Mouse (Mus musculus): ENCODE data around the gene Zmynd8.
A peak's percentile ranks its signal among the peaks of the same experiment; 100 is the strongest.

Gene Zmynd8

DNA sequence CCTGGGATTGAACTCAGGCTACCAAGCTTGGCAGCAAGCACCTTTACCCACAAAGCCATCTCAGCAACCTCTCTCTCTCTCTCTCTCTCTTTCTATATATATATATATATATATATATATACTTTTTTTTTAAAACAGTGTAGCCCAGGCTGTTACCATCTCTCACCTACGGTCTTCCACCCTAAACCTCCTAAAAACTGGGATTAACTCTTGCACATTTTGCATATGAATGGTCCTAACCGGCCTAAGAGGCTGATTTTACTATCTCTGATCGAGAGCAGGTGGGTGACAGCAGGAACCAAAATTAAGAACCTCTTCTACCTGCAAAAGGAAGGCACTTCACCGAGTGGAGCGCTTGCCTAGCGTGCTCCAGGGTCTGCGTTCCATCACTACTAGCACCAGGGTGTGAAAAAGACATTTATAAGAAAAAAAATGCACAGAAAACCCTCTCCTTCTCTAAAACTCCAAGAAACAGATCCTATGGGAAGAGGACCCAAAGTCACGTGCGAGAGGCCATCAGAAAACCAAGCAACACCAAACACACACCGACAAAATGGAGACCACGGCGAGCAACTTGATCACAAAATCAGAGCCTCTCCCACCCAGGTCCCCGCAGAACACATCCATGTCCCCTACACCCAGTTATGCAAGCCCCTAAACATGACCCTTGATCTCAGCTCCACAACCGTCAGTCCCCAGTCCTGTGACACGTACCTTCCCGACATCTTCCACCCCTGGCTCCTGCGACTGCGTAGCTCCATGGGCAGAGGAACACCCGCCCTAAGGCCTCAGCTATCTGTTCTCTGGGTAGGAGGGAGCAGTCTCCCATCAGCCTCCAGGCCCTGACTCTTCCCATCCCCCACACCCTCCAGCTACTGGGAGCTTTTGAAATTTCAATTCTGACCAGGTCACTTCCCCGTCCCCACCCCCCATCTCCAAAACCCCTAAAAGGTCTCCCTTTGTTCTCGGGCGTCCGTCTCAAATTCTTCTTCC, at the start of gene Zmynd8:
TSS of gene Zmynd8 (minus strand) at position 815 of the 993 bp plus-strand sequence.
- no peak for DNase-seq

DNA sequence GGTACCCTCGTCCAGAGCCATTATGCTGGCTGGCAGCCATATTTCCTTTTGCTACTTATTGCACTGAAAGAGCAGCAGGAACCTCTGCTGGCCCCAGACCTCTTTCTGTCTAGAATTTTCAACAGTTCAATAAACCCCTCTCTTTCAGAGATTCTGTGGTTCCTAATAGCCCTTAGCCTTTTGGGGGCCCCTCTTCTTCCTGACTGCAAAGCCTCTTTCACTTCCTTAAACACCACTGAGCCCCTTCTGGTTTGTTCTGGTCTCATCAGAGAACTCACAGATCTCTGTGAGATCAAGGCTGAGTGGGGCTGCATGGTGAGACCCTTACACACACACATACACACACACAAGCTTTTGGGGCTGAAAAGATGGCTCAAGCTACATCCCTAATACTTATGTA, 49.2 kb upstream of the Zmynd8 start:
- no peak for DNase-seq

GRCm38 (mm10) chr2:165946046-165946564, 47.3 kb upstream of the Zmynd8 start:
- no peak for DNase-seq

- no peak for DNase-seq
These were observed 45.9 kb upstream of the Zmynd8 start for GRCm38 (mm10) chr2:165944576-165945351.

DNA sequence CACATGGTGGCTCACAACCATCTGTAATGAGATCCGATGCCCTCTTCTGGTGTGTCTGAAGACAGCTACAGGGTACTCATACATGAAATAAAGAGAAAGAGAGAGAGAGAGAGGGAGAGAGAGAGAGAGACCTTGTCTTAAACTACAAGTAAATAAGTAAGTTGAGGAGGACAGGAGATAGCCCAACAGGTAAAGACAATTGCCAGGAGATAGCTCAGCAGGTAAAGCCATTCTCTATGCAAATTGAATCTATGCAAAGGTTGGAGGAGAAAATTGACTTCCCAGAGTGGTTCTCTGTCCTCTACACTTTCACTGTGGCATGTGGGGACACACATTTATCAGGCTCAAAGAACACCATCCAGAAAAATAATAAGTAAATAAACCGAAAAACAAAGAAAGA, 44.3 kb upstream of the Zmynd8 start:
- DNase-seq, result no peak

GRCm38 (mm10) chr2:165936106-165936505, 37.3 kb upstream of the Zmynd8 start:
- peak; percentile 80 for DNase-seq

DNA sequence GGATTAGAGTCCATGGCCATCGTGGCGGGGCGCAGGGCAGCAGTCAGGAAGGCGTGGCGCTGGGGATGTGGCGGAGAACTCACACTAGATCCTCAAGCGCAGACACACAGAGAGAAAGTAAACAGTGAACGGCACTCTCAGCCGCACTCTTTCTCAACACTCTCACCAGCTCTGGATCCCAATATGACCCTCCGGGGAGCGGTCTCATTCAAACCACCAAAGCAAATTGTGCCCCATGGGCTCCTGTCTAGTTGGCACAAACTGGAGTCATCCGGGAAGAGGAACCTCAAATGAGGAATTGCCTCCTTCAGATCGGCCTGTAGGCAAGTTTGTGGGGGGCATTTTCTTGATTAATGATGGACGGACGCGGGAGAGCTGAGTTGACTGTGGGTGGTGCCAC, 28.9 kb upstream of the Zmynd8 start:
- DNase-seq, result no peak

GRCm38 (mm10) chr2:165926191-165926590, 27.4 kb upstream of the Zmynd8 start:
- no peak for DNase-seq

DNA sequence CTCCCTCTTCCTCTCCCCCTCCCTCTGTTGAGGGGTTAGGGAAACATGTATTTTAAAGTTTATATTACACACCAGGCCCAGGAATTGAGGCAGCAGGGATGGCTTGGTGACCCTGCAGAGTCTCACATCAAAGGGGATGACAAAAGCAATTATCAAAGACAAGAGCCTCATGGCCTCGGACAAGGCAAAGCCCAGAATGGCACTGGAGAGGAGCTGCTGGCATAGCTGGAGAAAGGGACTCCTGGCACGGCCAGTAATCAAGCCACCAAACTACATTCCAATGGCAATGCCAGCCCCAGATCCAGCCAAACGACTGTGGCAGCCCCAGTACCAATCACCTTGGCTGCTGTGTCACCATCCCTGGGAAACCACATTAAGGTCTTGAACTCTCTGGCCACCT, 26.3 kb upstream of the Zmynd8 start:
- DNase-seq, result no peak

GRCm38 (mm10) chr2:165924695-165925094, 25.9 kb upstream of the Zmynd8 start:
- no peak for DNase-seq

GRCm38 (mm10) chr2:165923715-165924114, 24.9 kb upstream of the Zmynd8 start:
- DNase-seq, result no peak

- DNase-seq, result no peak
These were observed 24.2 kb upstream of the Zmynd8 start for GRCm38 (mm10) chr2:165922994-165923393.

DNA sequence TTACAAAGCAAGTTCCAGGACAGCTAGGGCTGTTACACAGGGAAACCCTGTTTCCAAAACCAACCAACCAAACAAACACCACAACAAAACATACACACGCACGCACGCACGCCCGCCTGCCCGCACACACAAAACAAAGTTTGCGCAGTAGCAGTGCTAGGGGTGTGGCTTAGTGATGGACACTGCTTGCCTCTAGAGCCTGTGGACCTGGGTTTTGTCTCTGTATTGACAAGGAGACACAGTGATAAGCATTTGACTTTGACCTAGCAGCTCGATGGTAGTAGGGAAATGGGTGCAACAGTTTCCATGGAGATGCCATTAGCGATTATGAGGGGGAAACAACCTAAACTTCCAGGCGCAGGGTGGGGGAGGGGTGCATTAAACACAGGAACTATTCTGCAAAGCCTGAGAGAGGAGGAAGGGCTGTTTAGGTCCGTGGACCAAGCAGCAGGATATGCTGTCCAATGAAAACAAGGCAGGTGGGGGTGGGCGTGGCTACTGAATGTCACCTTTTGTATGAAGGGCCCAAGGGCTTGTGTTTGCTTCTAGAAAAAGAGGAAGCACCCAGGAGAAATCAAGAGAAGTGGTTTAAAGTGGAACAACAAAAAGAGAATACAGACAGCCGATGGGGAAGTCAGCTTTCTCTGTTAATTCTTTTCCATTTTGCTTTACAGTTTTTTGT, 23.4 kb upstream of the Zmynd8 start:
- peak; percentile 58 for DNase-seq

- DNase-seq, result peak; percentile 97
These were observed 15.5 kb upstream of the Zmynd8 start for GRCm38 (mm10) chr2:165914298-165914697.

- no peak for DNase-seq
These were observed 14.3 kb upstream of the Zmynd8 start for GRCm38 (mm10) chr2:165913073-165913472.

DNA sequence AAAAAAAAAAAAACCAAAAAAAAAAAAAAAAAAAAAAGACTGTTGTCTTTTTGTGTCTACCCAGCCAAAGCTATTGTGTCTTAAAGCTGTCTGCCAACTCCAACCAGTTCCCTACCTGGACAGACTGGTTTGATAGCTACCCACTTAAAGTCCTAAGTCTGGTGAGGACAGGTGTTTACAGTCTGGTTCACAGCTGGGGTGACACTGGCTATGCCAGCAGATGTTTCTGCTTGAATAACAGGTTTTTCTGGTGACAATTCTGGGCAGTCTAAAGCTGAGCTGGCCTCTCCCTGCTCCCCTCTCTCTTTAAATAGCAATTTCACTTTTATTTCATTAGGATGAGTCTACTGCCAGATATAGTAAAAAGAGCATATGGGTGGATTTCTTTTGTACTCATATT, 10.9 kb upstream of the Zmynd8 start:
- DNase-seq, result peak; percentile 49

GRCm38 (mm10) chr2:165907199-165907598, 8.4 kb upstream of the Zmynd8 start:
- DNase-seq, result no peak

- DNase-seq, result peak; percentile 82
These were observed 7.6 kb upstream of the Zmynd8 start for GRCm38 (mm10) chr2:165906332-165906945.

GRCm38 (mm10) chr2:165901127-165901384, 2.2 kb upstream of the Zmynd8 start:
- no peak for DNase-seq

GRCm38 (mm10) chr2:165900351-165901126, 1.7 kb upstream of the Zmynd8 start:
- peak; percentile 61 for DNase-seq

DNA sequence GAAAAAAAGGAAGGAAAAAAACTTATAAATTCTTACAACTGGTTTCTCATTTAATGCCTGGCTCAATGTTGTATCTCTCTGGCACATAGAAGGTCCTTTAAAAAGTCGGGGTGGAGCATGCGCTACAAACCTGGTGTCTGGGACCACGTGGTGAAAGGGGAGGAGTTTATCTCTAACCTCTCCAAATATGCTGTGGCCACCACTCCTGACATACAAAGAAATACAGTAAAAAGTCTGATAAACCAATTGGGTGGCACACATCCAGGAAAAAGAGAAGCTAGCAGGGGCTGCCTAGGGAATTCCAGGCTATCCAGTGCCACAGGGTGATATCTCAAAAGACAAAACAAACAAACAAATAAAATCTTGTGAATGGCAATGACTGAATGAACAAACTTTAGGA, 1.1 kb upstream of the Zmynd8 start:
- peak; percentile 46 for DNase-seq

GRCm38 (mm10) chr2:165899474-165899873, 658 bp upstream of the Zmynd8 start:
- DNase-seq, result no peak
